7 mouse cellular contexts compared by ENCODE assay signal in the genomic region with DNA sequence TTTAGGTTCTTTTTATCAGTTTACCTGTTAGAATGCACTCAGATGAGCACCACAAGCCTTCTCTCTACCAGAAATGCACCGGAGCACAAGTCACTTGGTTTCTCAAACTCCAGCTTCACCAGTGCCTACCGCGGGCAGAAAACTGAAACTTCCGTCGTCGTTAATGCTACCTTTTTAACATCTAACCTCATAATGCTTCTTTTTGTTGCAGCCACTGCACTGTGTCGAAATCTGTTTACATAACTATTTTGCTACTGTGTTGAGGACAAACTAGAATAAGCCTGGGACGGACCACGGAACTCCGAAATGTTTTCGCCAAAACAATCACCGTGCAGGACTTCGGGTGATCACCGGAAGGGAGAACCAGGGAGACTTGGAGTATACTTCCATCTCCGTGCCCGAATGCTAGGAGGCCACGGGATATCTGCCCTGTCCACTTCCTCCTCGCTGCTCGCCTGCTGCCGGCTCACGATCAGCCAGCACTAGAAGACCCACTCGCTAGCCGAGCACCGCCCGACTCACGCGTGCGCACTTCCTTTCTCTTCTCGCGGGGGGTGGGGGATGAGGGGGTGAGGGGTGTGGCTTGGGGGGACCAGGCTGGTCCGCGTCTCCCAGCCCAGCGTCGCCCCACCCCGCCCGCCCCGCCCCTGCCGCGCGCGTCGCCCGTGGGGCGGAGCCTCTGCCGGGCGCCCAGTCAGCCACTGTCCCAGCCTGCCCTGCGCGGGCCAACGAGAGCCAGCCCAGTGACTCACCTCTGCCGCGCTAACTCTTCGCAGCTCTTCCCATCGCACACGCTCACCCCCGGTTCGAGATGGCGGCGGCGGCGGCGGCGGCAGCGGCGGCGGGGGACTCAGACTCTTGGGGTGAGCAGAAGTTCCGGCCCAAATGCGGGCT. TPM values are rescaled to one million over a fixed set of nuclear protein-coding genes. Genes with fewer than 3 reads are reported as not detected.
DNase-seq lines count a peak whose midpoint lies in the region; ATAC-seq lines count a peak whose summit lies in the region.

Gene Eif3j1, plus strand, starts transcription at position 685 of the 894 bp plus-strand sequence.

- H3K9ac ChIP-seq in intestine, embryonic 15.5 days: peak within 1 kb of the TSS; percentile 68

- peak within 1 kb of the TSS; percentile 60 for H3K4me3 ChIP-seq in intestine, embryonic 15.5 days (replicated peaks)
- H3K4me3 ChIP-seq in midbrain, embryonic 10.5 days: peak within 1 kb of the TSS; percentile 95

- ATAC-seq in intestine, embryonic 15.5 days: peak; percentile 99

- H3K36me3 ChIP-seq in intestine, embryonic 15.5 days: no peaks in the 10 kb centered on the region
- peaks cover 26% of the 10 kb centered on the region for H3K36me3 ChIP-seq in midbrain, embryonic 10.5 days

- intact Hi-C loops in gastrocnemius, postnatal 36 days (cut with DNase I): loop anchor here (5.0 kb wide), 1 partner anchor 66 kb away; no protein-coding TSS in a partner anchor
- intact Hi-C loops in left cerebral cortex, postnatal 25 days (cut with DNase I): loop anchor here (1.0 to 2.0 kb wide), 2 partner anchors 71 to 119 kb away; partner anchors contain the start of genes B2m, Ctdspl2 and Mageb3

- no peaks in the 10 kb centered on the region for H3K4me1 ChIP-seq in intestine, embryonic 15.5 days (replicated peaks)
- peaks cover 20% of the 10 kb centered on the region for H3K4me1 ChIP-seq in midbrain, embryonic 10.5 days

- peak within 1 kb of the TSS; percentile 87 for H3K27ac ChIP-seq in intestine, embryonic 15.5 days
- H3K27ac ChIP-seq in midbrain, embryonic 10.5 days (replicated peaks): peak within 1 kb of the TSS; percentile 93

- peak; percentile 81 to 88 for DNase-seq in adrenal gland, adult 18-20 months (ENCODE audit: low spot score in 2 of 2)
- peak; percentile 95 for DNase-seq in embryo, embryonic 11 days
- peak; percentile 84 to 85 for DNase-seq in gastrocnemius, postnatal 36 days
- DNase-seq in left cerebral cortex, postnatal 25 days (ENCODE audit: low spot score in 2 of 2): peak; percentile 85 to 92
- DNase-seq in midbrain, embryonic 10.5 days (ENCODE audit: low spot score): peak; percentile 95
- DNase-seq in right cerebral cortex, postnatal 4 days: peak; percentile 80

- H3K4me2 ChIP-seq in intestine, embryonic 15.5 days (replicated peaks): peak within 1 kb of the TSS; percentile 61

- H3K27me3 ChIP-seq in intestine, embryonic 15.5 days (replicated peaks): no peaks in the 10 kb centered on the region
- no peaks in the 10 kb centered on the region for H3K27me3 ChIP-seq in midbrain, embryonic 10.5 days (ENCODE audit: low read depth, poor library complexity, severe bottlenecking)

- under 1% methylated on average over 59 of the region's 67 CpGs for WGBS in intestine, embryonic 15.5 days
- under 1% methylated on average over 60 of the region's 67 CpGs for WGBS in midbrain, embryonic 10.5 days

- no peaks in the 10 kb centered on the region for H3K9me3 ChIP-seq in intestine, embryonic 15.5 days
- no peaks in the 10 kb centered on the region for H3K9me3 ChIP-seq in midbrain, embryonic 10.5 days (replicated peaks)

RNA-seq across cellular contexts. Expression of gene Eif3j1, which starts in this region (rescaled TPM):
- total RNA-seq in adrenal gland, adult 18-20 months (2021): 10 to 100 TPM; 16.9 to 18.7 TPM
- 10 to 100 TPM; 25.8 to 32.1 TPM for total RNA-seq in gastrocnemius, postnatal 36 days (2021)
- 9.6 and 10.6 TPM in 2 replicates for polyA plus RNA-seq in intestine, embryonic 15.5 days (2015; fragmentation: Nextera tagmentation; extraction: Ambion mirVana)
- total RNA-seq in left cerebral cortex, postnatal 25 days (2021): 10 to 100 TPM; 19.3 to 20.5 TPM
- polyA plus RNA-seq in midbrain, embryonic 10.5 days (2016; fragmentation: Nextera tagmentation; extraction: Ambion mirVana): 11.3 and 12.6 TPM in 2 replicates

Comparison
In these comparisons a context has a peak if more than half of its experiments do, and no peak if none do; other contexts are left out.
1. Peak in every context shown above with its lines: DNase-seq, ATAC-seq, H3K4me3 ChIP-seq and H3K27ac ChIP-seq.